Mouse (Mus musculus) midbrain, postnatal 0 days (tissue): ENCODE results near the gene Limd1. TPM values are rescaled to one million over a fixed set of nuclear protein-coding genes. Genes with fewer than 3 reads are reported as not detected.

Source experiments
- ATAC-seq: fragments of 200-750 bp; cut with Nextera tagmentation; 2 replicates; pipeline ENCODE4 v1.8.0; 2017; ENCODE audit warnings: moderate number of reproducible peaks, mild to moderate bottlenecking, moderate TSS enrichment, moderate library complexity; ENCODE audit not compliant: low FRiP score
- DNase-seq: peaks from one replicate; pipeline ENCODE4 v3.0.0-alpha.2; 2015; ENCODE audit warnings: low spot score
- H3K27ac ChIP-seq: fragments of 300-500 bp; sonication (generic); 2 replicates; pipeline ENCODE4 v1.5.1; 2014; ENCODE audit warnings: low read depth, mild to moderate bottlenecking, low read length, mixed read lengths
- H3K27me3 ChIP-seq: fragments of 300-500 bp; sonication (generic); 2 replicates; pipeline ENCODE4 v1.6.1; 2014; ENCODE audit warnings: low read length, control low read depth, mixed read lengths; ENCODE audit not compliant: insufficient read depth
- H3K36me3 ChIP-seq: fragments of 300-500 bp; sonication (generic); 2 replicates; pipeline ENCODE4 v1.6.1; 2014; ENCODE audit warnings: low read length, control low read depth, mixed read lengths; ENCODE audit not compliant: insufficient read depth
- H3K4me1 ChIP-seq: fragments of 300-500 bp; sonication (generic); 2 replicates; pipeline ENCODE4 v1.6.1; 2014; ENCODE audit warnings: mild to moderate bottlenecking, control low read depth, antibody characterized with exemption, low read length, mixed read lengths; ENCODE audit not compliant: insufficient read depth
- H3K4me2 ChIP-seq: fragments of 300-500 bp; sonication (generic); 2 replicates; pipeline ENCODE4 v1.6.1; 2014; ENCODE audit warnings: low read depth, mild to moderate bottlenecking, low read length, mixed read lengths; ENCODE audit not compliant: poor library complexity, severe bottlenecking
- H3K4me3 ChIP-seq: fragments of 300-500 bp; sonication (generic); 2 replicates; pipeline ENCODE4 v1.5.1; 2014; ENCODE audit warnings: low read depth, mild to moderate bottlenecking, low read length, moderate library complexity
- H3K9ac ChIP-seq: fragments of 300-500 bp; sonication (generic); replicated peaks from 2 replicates; pipeline ENCODE4 v1.6.1; 2014; ENCODE audit warnings: mild to moderate bottlenecking, low read length, moderate library complexity, mixed read lengths; ENCODE audit not compliant: poor library complexity, severe bottlenecking
- H3K9me3 ChIP-seq: fragments of 300-500 bp; sonication (generic); 2 replicates; pipeline ENCODE4 v1.6.1; 2016; ENCODE audit warnings: low read length, control low read depth
- CTCF ChIP-seq: IDR thresholded peaks from 2 replicates; pipeline ENCODE4 v1.5.1; 2016; ENCODE audit warnings: antibody characterized with exemption, mild to moderate bottlenecking
- WGBS: fragments of 180-500 bp; shearing (Covaris S2); extraction: QIAGEN DNeasy Blood & Tissue Kit; methylation state at CpG from one replicate; pipeline ENCODE4 v1.1.7; 2014; 5-methylcytosine and 5-hydroxymethylcytosine counted together
- polyA plus RNA-seq: library from polyadenylated mRNA; unstranded; fragments of >200 nt; fragmentation: Nextera tagmentation; extraction: Ambion mirVana; gene quantifications from 2 replicates; pipeline ENCODE4 v1.2.1, GENCODE M21; 2015
- total RNA-seq: library from RNA; depleted of rRNA; stranded (reverse); fragments of >200 nt; gene quantifications from 2 replicates; pipeline ENCODE4 v1.2.3, GENCODE M21; 2014

Gene Limd1
- total and polyA plus RNA-seq, 2 experiments from 2014 or later: 7.9 to 27.5 TPM

GRCm38 (mm10) chr9:123479876-123480252 is 1.4 kb downstream of the Limd1 start:
- 0 out of 2 replicates have a peak overlapping the region, but pooled peaks have one; percentile 48 for H3K4me3 ChIP-seq
- no peaks in the 10 kb centered on the region for H3K9me3 ChIP-seq
- no peak overlapping the region for H3K9ac ChIP-seq
- H3K27me3 ChIP-seq: no peaks in the 10 kb centered on the region
- TF ChIP-seq CTCF: no peak
- no peak overlapping the region for H3K27ac ChIP-seq
- H3K4me2 ChIP-seq: peak overlapping the region; percentile 70
- 94% methylated on average over 8 of the region's 8 CpGs for WGBS
- no peak for DNase-seq
- no peaks in the 10 kb centered on the region for H3K36me3 ChIP-seq
- no peak for ATAC-seq
- no peaks in the 10 kb centered on the region; the same call in 1 of the 2 replicates for H3K4me1 ChIP-seq

DNA sequence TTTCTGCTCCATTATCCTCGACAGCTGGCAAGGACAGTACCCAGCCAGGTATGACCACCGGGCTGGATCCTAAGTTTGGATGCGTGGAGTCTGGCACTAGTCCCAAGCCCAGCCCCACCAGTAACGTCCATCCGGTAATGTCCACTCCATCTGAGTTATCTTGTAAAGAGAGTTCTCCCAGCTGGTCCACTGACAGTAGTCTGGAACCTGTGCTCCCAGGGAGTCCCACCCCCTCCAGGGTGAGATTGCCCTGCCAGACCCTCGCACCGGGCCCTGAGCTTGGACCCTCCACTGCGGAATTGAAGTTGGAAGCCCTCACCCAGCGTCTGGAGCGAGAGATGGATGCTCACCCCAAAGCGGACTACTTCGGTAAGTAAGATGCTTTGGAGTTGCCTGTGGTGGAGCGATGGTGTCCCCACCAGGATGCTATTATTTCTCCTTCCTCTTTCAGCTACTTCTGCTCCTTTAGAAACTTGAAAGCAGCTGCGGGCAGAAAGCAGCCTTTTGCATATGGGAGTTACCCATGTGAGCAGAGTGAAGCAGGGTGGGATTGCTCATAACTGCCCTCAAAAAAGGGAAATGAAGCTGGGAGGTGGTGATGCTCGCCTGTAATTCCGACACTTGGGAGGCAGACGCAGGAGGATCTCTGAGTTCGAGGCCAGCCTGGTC is 1.9 kb downstream of the Limd1 start:
- TF ChIP-seq CTCF: no peak
- Histone ChIP-seq H3K4me3 (no peak overlapping the region), H3K27ac (no peak overlapping the region), H3K36me3 (no peaks in the 10 kb centered on the region), H3K4me1 (no peaks in the 10 kb centered on the region; the same call in 1 of the 2 replicates), H3K27me3 (no peaks in the 10 kb centered on the region), H3K9ac (no peak overlapping the region), H3K4me2 (peak overlapping the region; percentile 70), H3K9me3 (no peaks in the 10 kb centered on the region)
- ATAC-seq: no peak
- 84% methylated on average over 18 of the region's 18 CpGs for WGBS
- no peak for DNase-seq

DNA sequence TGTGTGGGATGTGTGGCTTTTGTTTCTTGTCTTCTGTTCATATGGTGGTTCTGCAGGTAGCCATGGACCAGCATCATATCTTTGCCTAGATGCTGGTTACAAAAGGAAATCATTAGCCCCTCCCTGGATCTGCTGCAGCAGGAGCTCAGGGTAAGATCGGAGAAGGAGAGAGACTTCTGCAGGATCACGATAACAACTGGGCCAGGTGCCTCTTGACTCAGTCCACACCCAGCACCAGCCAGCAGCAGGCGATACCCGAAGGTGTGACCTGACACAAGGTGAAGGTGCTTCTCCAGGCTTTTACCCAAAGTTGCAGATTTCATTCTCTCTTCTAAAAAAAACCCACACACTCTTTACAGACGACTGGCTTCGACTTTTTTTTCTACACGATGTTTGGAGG is 2.6 kb downstream of the Limd1 start:
- Histone ChIP-seq H3K4me3 (no peak overlapping the region), H3K4me2 (no peak overlapping the region), H3K9ac (no peak overlapping the region), H3K36me3 (no peaks in the 10 kb centered on the region), H3K27ac (no peak overlapping the region), H3K9me3 (no peaks in the 10 kb centered on the region), H3K4me1 (no peaks in the 10 kb centered on the region; the same call in 1 of the 2 replicates), H3K27me3 (no peaks in the 10 kb centered on the region)
- TF ChIP-seq CTCF: no peak
- WGBS: 73% methylated on average over 7 of the region's 7 CpGs
- DNase-seq (no peak), ATAC-seq (no peak)

- Histone ChIP-seq H3K4me2 (no peak overlapping the region), H3K4me3 (no peak overlapping the region), H3K27ac (no peak overlapping the region), H3K4me1 (no peaks in the 10 kb centered on the region; the same call in 1 of the 2 replicates), H3K27me3 (no peaks in the 10 kb centered on the region), H3K9me3 (no peaks in the 10 kb centered on the region), H3K36me3 (no peaks in the 10 kb centered on the region), H3K9ac (no peak overlapping the region)
- ATAC-seq: no peak
- WGBS: 92% methylated on average over 1 of the region's 1 CpGs
- no peak for DNase-seq
- TF ChIP-seq CTCF: no peak
Measured at GRCm38 (mm10) chr9:123483598-123483997, 5.1 kb downstream of the Limd1 start.

DNA sequence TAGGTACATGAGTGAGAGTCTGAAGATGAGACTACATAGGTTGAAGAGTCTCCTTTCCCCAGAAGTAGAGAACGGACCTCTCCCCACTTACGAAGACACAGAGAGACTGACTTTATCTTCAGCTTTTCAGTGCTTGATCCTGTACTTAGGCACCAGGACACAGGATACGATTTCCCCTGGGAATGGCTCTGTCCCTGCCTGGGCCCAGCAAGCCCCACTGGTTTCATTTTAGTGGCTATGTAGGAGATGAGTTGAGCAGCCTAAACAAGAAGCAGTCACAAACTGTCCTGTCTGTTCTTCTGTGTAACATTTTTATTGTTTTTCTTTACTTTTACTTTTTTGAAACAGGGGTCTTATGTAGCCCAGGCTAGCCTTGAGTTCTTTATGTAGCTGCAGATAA is 6.3 kb downstream of the Limd1 start:
- ATAC-seq (no peak), DNase-seq (no peak)
- H3K4me1 ChIP-seq: no peaks in the 10 kb centered on the region
- H3K9ac ChIP-seq: no peak overlapping the region
- H3K36me3 ChIP-seq: no peaks in the 10 kb centered on the region
- no peaks in the 10 kb centered on the region for H3K9me3 ChIP-seq
- H3K4me2 ChIP-seq: no peak overlapping the region
- no peak overlapping the region for H3K4me3 ChIP-seq
- WGBS: 98% methylated on average over 3 of the region's 3 CpGs
- no peak for TF ChIP-seq CTCF
- H3K27me3 ChIP-seq: no peaks in the 10 kb centered on the region
- no peak overlapping the region for H3K27ac ChIP-seq

DNA sequence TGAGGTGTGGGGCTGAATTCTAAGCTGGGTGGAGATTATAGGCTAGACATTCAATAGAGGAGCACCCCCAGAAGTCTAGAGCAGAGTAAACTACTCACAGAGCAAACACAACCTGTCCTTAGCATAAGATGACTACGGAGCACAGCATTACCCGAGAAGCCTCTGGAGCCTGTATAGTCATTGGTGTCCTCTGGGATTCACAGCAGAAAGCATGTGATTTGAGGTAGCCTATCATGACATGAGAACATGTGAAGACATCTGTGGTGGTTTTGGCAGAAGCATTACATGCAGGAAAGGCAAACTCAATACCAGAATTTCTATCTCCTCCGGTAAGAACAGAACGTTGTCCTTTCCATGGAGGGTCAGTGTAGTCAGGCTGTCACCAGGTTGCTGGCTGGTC is 7.1 kb downstream of the Limd1 start:
- ATAC-seq (no peak), DNase-seq (no peak)
- H3K36me3 ChIP-seq: no peaks in the 10 kb centered on the region
- H3K27me3 ChIP-seq: no peaks in the 10 kb centered on the region
- no peak overlapping the region for H3K27ac ChIP-seq
- 92% methylated on average over 4 of the region's 4 CpGs for WGBS
- H3K9me3 ChIP-seq: no peaks in the 10 kb centered on the region
- no peak overlapping the region for H3K4me3 ChIP-seq
- H3K9ac ChIP-seq: no peak overlapping the region
- no peaks in the 10 kb centered on the region for H3K4me1 ChIP-seq
- no peak overlapping the region for H3K4me2 ChIP-seq
- no peak for TF ChIP-seq CTCF
